Mouse (Mus musculus): ENCODE results near the gene Cox6b2. TPM values are rescaled to one million over a fixed set of nuclear protein-coding genes. Genes with fewer than 3 reads are reported as not detected.

The Cox6b2 gene
- polyA plus RNA-seq, 1 experiment from 2014 or later, result 18.6 TPM

DNA sequence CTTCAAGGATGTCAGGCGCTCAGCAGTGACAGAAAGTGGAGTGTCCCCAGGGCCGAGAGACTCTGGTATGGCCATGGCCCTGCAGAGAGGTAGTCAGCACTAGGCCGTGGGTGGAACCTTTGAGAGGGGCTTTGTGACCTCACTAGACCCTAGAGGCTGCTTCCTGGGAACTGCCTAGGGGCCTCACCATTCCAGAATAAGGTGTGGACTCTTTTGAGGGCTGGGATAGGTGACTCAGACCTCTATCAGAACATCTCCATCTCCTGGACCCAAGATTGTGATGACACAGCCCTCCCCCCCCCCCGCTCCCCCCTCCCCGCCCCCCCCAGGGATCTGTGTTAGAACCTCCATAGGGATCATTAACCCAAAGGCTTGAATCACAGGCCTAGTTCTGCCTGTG lies 18.3 kb upstream of the Cox6b2 start, which contains the start of gene Fam71e2:
Fam71e2 (minus strand) TSS at position 101 of the 400 bp plus-strand sequence.
- Histone ChIP-seq H3K4me1 (replicated peaks; ENCODE audit: control insufficient read depth, insufficient read depth, low read length) (no peaks in the 10 kb centered on the region), H3K36me3 (replicated peaks; ENCODE audit: control insufficient read depth, insufficient read depth) (no peaks in the 10 kb centered on the region), H3K4me2 (replicated peaks) (no peak within 1 kb of the TSS), H3K9ac (no peak within 1 kb of the TSS), H3K4me3 (replicated peaks; ENCODE audit: low read length) (no peak within 1 kb of the TSS), H3K27ac (no peak within 1 kb of the TSS), H3K27me3 (ENCODE audit: control insufficient read depth, insufficient read depth, low read length) (peaks cover 18% of the 10 kb centered on the region), H3K9me3 (ENCODE audit: control insufficient read depth, low read length) (no peaks in the 10 kb centered on the region)
- no peak for ATAC-seq (ENCODE audit: low FRiP score)
- no peak for DNase-seq (ENCODE audit: low spot score)
- WGBS, result 89% methylated on average over 4 of the region's 5 CpGs

DNA sequence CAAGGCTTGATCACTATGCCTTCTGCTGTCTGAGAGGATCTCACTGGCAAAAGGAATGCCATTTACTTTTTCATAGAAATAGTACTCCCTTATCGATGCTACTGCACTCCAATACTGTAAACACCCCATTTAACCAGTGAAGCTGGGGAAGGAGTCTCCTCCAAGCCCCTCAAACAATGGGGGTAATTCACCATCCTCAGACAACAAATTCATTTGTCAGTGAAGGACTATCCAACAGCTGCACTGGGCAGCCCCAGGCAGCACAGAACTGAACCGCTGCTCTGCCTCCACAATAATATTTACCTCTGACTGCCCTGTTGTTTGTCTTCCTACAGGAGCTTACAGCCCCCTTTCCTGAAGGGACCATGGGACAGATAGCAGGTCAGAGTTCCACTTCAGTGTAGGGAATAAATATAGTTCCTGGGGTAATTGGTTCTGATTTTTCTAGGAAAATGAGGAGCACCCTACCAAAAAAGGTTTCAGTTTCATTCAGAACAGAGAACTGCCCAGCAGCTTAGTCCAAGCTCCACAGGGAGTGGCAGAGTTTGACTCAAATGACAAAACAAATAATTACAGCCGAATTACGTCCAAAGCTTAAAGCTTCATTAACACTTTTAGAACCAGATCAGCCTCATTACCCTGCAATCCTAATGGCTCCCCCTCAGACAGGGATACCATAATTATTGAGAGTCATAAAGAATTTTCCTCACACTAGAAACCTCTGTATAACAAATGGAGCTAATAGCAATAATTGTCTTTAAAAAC lies 12.2 kb upstream of the Cox6b2 start:
- Histone ChIP-seq H3K27ac (no peak overlapping the region), H3K4me2 (replicated peaks) (no peak overlapping the region), H3K27me3 (ENCODE audit: control insufficient read depth, insufficient read depth, low read length) (no peaks in the 10 kb centered on the region), H3K4me3 (replicated peaks; ENCODE audit: low read length) (no peak overlapping the region), H3K9ac (no peak overlapping the region), H3K9me3 (ENCODE audit: control insufficient read depth, low read length) (no peaks in the 10 kb centered on the region), H3K36me3 (replicated peaks; ENCODE audit: control insufficient read depth, insufficient read depth) (no peaks in the 10 kb centered on the region), H3K4me1 (replicated peaks; ENCODE audit: control insufficient read depth, insufficient read depth, low read length) (no peaks in the 10 kb centered on the region)
- 19% methylated on average over 4 of the region's 4 CpGs for WGBS
- DNase-seq (ENCODE audit: low spot score), result no peak
- no peak for ATAC-seq (ENCODE audit: low FRiP score)

DNA sequence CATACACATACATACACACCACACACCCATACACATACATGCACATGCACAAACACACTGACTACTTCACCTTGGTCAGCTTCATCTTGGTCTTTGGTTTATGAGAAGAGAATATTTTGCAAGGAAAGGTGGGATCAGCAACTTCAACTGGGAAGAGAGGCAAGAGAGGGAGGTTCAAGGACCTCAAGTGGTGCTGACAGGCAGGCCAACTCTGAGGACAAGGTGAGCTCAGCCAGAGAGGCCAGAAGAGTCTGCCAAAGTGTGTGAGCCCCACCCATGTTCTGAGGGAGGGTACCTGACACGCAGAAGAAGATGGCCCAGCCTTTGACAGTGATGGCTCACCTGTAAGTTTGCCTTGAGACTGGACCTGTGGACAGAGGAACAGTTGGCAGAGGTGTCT lies 6.8 kb upstream of the Cox6b2 start:
- DNase-seq (ENCODE audit: low spot score) (no peak), ATAC-seq (ENCODE audit: low FRiP score) (no peak)
- Histone ChIP-seq H3K9me3 (ENCODE audit: control insufficient read depth, low read length) (no peaks in the 10 kb centered on the region), H3K36me3 (replicated peaks; ENCODE audit: control insufficient read depth, insufficient read depth) (no peaks in the 10 kb centered on the region), H3K4me1 (replicated peaks; ENCODE audit: control insufficient read depth, insufficient read depth, low read length) (no peaks in the 10 kb centered on the region), H3K27ac (no peak overlapping the region), H3K4me3 (replicated peaks; ENCODE audit: low read length) (no peak overlapping the region), H3K4me2 (replicated peaks) (no peak overlapping the region), H3K9ac (no peak overlapping the region), H3K27me3 (ENCODE audit: control insufficient read depth, insufficient read depth, low read length) (no peaks in the 10 kb centered on the region)
- 59% methylated on average over 1 of the region's 1 CpGs for WGBS

DNA sequence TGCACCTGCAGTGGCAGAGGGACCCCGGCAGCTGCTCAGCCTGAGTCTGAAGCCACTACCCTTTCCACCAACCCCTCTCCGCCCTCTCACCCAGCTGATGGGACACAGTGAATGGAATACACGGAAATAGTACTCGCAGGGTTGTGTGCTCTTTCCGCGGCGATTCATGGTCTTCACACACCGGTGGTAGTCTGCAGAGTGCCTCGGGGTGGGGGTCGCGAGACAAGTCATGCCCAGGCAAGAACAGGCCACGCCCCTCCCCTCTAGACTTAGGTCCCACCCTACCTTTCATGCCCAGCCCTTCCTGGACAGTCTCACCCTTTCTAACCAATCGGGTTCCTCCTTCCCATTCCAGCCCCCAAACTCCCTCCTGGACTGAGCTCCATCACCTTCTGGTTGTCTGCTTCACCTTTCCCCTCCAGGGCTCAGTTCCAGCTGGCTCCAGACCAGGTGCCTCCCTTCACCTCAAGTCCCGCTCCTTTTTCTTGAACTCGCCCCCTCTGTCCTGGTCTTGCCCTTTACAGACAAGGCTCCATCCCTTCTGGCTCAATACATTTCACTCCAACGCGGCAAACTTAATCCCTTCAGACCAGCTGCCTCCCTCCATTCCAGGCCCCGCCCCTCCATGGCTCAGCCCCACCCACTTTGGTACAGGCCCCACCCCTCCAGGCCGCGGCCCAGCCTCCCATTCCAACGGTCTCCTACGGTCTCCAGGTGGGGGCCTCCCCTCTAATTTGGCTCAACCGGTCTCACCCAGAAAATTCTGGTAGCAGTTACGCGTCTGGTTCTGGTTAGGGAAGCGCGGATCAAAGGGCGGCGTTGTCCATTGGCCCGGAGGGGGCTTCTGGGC lies 698 bp downstream of the Cox6b2 start:
- DNase-seq (ENCODE audit: low spot score), result no peak
- Histone ChIP-seq H3K9me3 (ENCODE audit: control insufficient read depth, low read length) (no peaks in the 10 kb centered on the region), H3K4me2 (replicated peaks) (peak overlapping the region; percentile 47), H3K27ac (no peak overlapping the region), H3K4me1 (replicated peaks; ENCODE audit: control insufficient read depth, insufficient read depth, low read length) (no peaks in the 10 kb centered on the region), H3K36me3 (replicated peaks; ENCODE audit: control insufficient read depth, insufficient read depth) (peaks cover 2% of the 10 kb centered on the region; the same call in 1 of the 2 replicates), H3K27me3 (ENCODE audit: control insufficient read depth, insufficient read depth, low read length) (no peaks in the 10 kb centered on the region), H3K9ac (0 out of 2 replicates have a peak overlapping the region, but pooled peaks have one; percentile 1), H3K4me3 (replicated peaks; ENCODE audit: low read length) (peak overlapping the region; percentile 22)
- WGBS, result 2% methylated on average over 30 of the region's 30 CpGs
- ATAC-seq (ENCODE audit: low FRiP score), result peak; percentile 65

DNA sequence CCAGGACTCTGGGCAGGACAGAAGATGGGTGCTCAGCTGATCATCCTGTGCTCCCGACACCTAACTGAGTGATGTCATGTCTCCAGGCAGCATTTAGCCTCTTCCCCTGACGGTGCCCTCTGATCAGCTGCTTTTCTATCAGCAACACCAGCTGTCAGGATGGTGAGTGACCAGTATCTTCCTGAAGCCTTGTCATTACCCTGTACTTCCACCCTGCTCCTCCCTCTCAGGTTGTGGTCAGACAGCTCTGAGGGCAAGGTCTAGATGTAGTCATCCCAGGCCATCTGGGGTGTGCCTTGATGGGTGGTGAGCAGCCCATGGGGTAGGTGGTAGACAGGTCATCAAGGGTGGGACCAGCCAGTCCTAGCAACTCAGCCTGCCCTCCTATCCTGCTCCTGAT lies 3.7 kb downstream of the Cox6b2 start:
- Histone ChIP-seq H3K27ac (no peak overlapping the region), H3K4me1 (replicated peaks; ENCODE audit: control insufficient read depth, insufficient read depth, low read length) (no peaks in the 10 kb centered on the region), H3K9ac (no peak overlapping the region), H3K4me2 (replicated peaks) (no peak overlapping the region), H3K27me3 (ENCODE audit: control insufficient read depth, insufficient read depth, low read length) (no peaks in the 10 kb centered on the region), H3K4me3 (replicated peaks; ENCODE audit: low read length) (no peak overlapping the region), H3K36me3 (replicated peaks; ENCODE audit: control insufficient read depth, insufficient read depth) (peaks cover 30% of the 10 kb centered on the region), H3K9me3 (ENCODE audit: control insufficient read depth, low read length) (no peaks in the 10 kb centered on the region)
- WGBS, result 90% methylated on average over 2 of the region's 2 CpGs
- ATAC-seq (ENCODE audit: low FRiP score), result no peak
- DNase-seq (ENCODE audit: low spot score), result no peak

DNA sequence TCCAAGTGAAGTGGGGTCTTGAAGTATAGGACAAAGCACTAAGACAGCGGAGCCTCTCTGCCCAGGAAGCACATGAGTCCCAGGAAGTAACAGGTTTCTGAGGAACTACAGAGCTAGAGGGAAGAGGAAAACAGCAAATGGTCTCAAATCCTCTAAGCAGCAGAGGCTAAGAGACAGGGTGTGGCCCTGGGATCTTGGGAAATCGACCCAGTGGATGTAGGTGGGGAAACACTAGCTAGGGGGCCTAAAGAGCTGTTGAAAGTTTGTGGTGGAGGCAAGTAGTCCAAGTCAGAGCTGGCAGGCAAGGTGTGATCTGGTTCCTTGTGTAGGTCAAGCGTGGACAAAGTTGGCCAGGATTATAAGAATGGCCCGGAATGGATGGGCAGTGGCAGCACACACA lies 4.6 kb downstream of the Cox6b2 start:
- 76% methylated on average over 4 of the region's 4 CpGs for WGBS
- no peak overlapping the region for H3K27ac ChIP-seq
- ATAC-seq (ENCODE audit: low FRiP score), result no peak
- H3K36me3 ChIP-seq (replicated peaks; ENCODE audit: control insufficient read depth, insufficient read depth), result peaks cover 36% of the 10 kb centered on the region
- H3K4me1 ChIP-seq (replicated peaks; ENCODE audit: control insufficient read depth, insufficient read depth, low read length), result no peaks in the 10 kb centered on the region
- DNase-seq (ENCODE audit: low spot score), result no peak
- H3K4me2 ChIP-seq (replicated peaks), result no peak overlapping the region
- H3K4me3 ChIP-seq (replicated peaks; ENCODE audit: low read length), result no peak overlapping the region
- H3K27me3 ChIP-seq (ENCODE audit: control insufficient read depth, insufficient read depth, low read length), result no peaks in the 10 kb centered on the region
- no peak overlapping the region for H3K9ac ChIP-seq
- H3K9me3 ChIP-seq (ENCODE audit: control insufficient read depth, low read length), result no peaks in the 10 kb centered on the region

DNA sequence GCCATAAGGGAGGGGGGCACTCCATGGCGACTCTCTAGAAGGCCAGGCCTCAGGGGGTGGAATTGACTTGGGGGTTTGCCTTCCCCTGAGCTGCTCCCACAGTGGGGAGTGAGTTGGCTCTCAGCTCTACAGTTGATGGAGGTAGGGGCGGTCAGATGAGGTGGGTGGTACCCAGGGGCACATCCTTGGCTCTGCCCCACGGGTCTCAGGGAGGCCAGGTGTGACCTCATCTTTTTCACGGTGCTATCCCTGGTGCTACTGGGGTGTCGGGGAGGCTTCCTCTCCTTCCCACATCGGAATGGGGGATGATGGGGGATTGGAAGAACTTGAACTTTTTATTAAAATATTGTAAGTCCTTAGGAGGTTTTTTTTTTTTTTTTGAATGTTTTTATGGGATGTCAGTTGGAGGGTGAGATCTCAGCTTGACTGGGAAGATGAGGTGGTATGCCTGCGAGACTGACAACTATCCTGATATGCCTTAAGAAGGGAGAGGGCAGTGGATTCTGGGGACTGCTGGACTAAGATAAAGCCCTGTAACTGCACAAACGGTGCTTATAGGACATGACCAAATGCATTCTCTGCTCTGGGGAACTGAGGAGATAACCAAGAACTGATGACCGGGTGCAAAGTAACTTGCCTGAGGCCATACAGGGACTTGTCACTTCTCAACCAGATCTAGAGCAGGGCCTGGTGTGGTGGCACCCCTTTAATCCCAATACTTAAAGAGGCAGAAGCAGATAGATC lies 5.6 kb downstream of the Cox6b2 start:
- Histone ChIP-seq H3K4me3 (replicated peaks; ENCODE audit: low read length) (no peak overlapping the region), H3K4me2 (replicated peaks) (no peak overlapping the region), H3K27ac (no peak overlapping the region), H3K9ac (no peak overlapping the region), H3K27me3 (ENCODE audit: control insufficient read depth, insufficient read depth, low read length) (no peaks in the 10 kb centered on the region), H3K4me1 (replicated peaks; ENCODE audit: control insufficient read depth, insufficient read depth, low read length) (peaks cover 5% of the 10 kb centered on the region), H3K36me3 (replicated peaks; ENCODE audit: control insufficient read depth, insufficient read depth) (peaks cover 36% of the 10 kb centered on the region), H3K9me3 (ENCODE audit: control insufficient read depth, low read length) (no peaks in the 10 kb centered on the region)
- WGBS, result 84% methylated on average over 9 of the region's 9 CpGs
- ATAC-seq (ENCODE audit: low FRiP score), result 0 out of 2 replicates have a peak, but pooled peaks have one; percentile 13
- DNase-seq (ENCODE audit: low spot score), result no peak

DNA sequence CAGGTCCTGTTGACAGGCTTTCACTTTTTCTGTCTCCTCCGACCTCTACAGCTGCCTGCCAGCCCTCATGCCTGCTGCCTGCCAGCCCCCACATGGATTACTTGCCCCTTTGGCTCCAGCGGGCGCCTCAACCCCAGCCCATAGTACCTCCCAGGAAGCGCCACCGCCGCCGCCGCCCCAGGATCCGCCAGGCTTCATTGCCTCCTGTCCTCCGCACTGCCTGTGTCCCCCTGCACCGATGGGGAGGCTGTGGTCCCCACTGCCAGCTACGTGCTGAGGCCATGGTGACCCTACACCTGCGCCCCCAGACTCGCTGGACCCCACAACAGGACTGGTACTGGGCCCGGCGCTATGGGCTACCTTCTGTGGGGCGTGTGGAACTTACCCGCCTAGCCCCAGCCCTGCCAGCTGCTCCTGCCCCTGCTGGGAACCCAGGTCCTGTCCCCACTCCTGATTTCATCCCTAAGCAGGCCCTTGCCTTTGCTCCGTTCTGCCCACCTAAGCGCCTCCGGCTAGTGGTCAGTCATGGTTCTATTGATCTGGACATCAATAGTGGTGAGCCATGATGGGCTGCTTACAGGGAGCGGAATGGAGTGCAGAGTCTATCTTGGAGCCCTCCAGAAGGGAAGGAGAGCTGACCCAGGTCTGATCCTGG lies 6.4 kb downstream of the Cox6b2 start:
- ATAC-seq (ENCODE audit: low FRiP score), result no peak
- H3K4me3 ChIP-seq (replicated peaks; ENCODE audit: low read length), result no peak overlapping the region
- 85% methylated on average over 22 of the region's 22 CpGs for WGBS
- H3K36me3 ChIP-seq (replicated peaks; ENCODE audit: control insufficient read depth, insufficient read depth), result peaks cover 36% of the 10 kb centered on the region
- DNase-seq (ENCODE audit: low spot score), result no peak
- no peak overlapping the region for H3K9ac ChIP-seq
- no peaks in the 10 kb centered on the region for H3K27me3 ChIP-seq (ENCODE audit: control insufficient read depth, insufficient read depth, low read length)
- no peaks in the 10 kb centered on the region for H3K9me3 ChIP-seq (ENCODE audit: control insufficient read depth, low read length)
- no peak overlapping the region for H3K4me2 ChIP-seq (replicated peaks)
- peaks cover 13% of the 10 kb centered on the region for H3K4me1 ChIP-seq (replicated peaks; ENCODE audit: control insufficient read depth, insufficient read depth, low read length)
- H3K27ac ChIP-seq, result no peak overlapping the region
